Mouse (Mus musculus): ENCODE measurements around the gene Slc39a11.

Gene Slc39a11

GRCm38 (mm10) chr11:113271857-113272256, 378.0 kb downstream of the Slc39a11 start:
- no peak for DNase-seq

- DNase-seq: no peak
Observed at GRCm38 (mm10) chr11:113268831-113269319, 381.0 kb downstream of the Slc39a11 start.

GRCm38 (mm10) chr11:113267516-113268230, 382.2 kb downstream of the Slc39a11 start:
- DNase-seq: no peak

GRCm38 (mm10) chr11:113266706-113267105, 383.2 kb downstream of the Slc39a11 start:
- DNase-seq: no peak

- DNase-seq: no peak
Observed at GRCm38 (mm10) chr11:113265567-113265966, 384.3 kb downstream of the Slc39a11 start.

GRCm38 (mm10) chr11:113263971-113264370, 385.9 kb downstream of the Slc39a11 start:
- DNase-seq: no peak

GRCm38 (mm10) chr11:113262062-113262461, 387.8 kb downstream of the Slc39a11 start:
- no peak for DNase-seq

GRCm38 (mm10) chr11:113261421-113261820, 388.5 kb downstream of the Slc39a11 start:
- no peak for DNase-seq

- DNase-seq: no peak
Observed at GRCm38 (mm10) chr11:113259712-113260382, 390.0 kb downstream of the Slc39a11 start.

- peak; percentile 22 for DNase-seq
Observed at GRCm38 (mm10) chr11:113258016-113258415, 391.9 kb downstream of the Slc39a11 start.

GRCm38 (mm10) chr11:113254653-113255052, 395.2 kb downstream of the Slc39a11 start:
- DNase-seq: peak; percentile 10

GRCm38 (mm10) chr11:113253169-113253568, 396.7 kb downstream of the Slc39a11 start:
- no peak for DNase-seq

- DNase-seq: no peak
Observed at GRCm38 (mm10) chr11:113251172-113251571, 398.7 kb downstream of the Slc39a11 start.

- no peak for DNase-seq
Observed at GRCm38 (mm10) chr11:113246475-113246874, 403.4 kb downstream of the Slc39a11 start.

- no peak for DNase-seq
Observed at GRCm38 (mm10) chr11:113245666-113246065, 404.2 kb downstream of the Slc39a11 start.

GRCm38 (mm10) chr11:113234432-113234831, 415.4 kb downstream of the Slc39a11 start:
- no peak for DNase-seq

GRCm38 (mm10) chr11:113232049-113232448, 417.8 kb downstream of the Slc39a11 start:
- no peak for DNase-seq

GRCm38 (mm10) chr11:113230410-113231132, 419.3 kb downstream of the Slc39a11 start:
- DNase-seq: no peak

GRCm38 (mm10) chr11:113225748-113226147, 424.1 kb downstream of the Slc39a11 start:
- no peak for DNase-seq

- DNase-seq: no peak
Observed at GRCm38 (mm10) chr11:113223756-113224323, 426.0 kb downstream of the Slc39a11 start.

- peak; percentile 57 for DNase-seq
Observed at GRCm38 (mm10) chr11:113221267-113222195, 428.3 kb downstream of the Slc39a11 start.

GRCm38 (mm10) chr11:113220649-113221048, 429.2 kb downstream of the Slc39a11 start:
- DNase-seq: no peak
